Mouse (Mus musculus): ENCODE data around the gene Ahrr. TPM values are rescaled to one million over a fixed set of nuclear protein-coding genes. Genes with fewer than 3 reads are reported as not detected.

Gene Ahrr
- polyA plus RNA-seq, 1 experiment from 2014 or later = 0.08 TPM

GRCm38 (mm10) chr13:74302050-74303037, 10.2 kb upstream of the Ahrr start:
- WGBS (ENCODE audit: insufficient replicate concordance) = 74% methylated on average over 10 of the region's 10 CpGs
- Histone ChIP-seq H3K9ac (ENCODE audit: low read depth, low read length) (no peak overlapping the region), H3K4me1 (ENCODE audit: control insufficient read depth, low read depth, low read length) (no peaks in the 10 kb centered on the region), H3K36me3 (ENCODE audit: control insufficient read depth, insufficient read depth) (peaks cover 15% of the 10 kb centered on the region), H3K9me3 (replicated peaks; ENCODE audit: control insufficient read depth, low read length) (no peaks in the 10 kb centered on the region), H3K4me2 (ENCODE audit: low read depth, low read length) (no peak overlapping the region), H3K27me3 (ENCODE audit: control insufficient read depth, insufficient read depth, low read depth, low read length) (no peaks in the 10 kb centered on the region), H3K4me3 (ENCODE audit: low read depth, low read length) (no peak overlapping the region), H3K27ac (ENCODE audit: low read length) (no peak overlapping the region)
- ATAC-seq (ENCODE audit: low read depth) = no peak

DNA sequence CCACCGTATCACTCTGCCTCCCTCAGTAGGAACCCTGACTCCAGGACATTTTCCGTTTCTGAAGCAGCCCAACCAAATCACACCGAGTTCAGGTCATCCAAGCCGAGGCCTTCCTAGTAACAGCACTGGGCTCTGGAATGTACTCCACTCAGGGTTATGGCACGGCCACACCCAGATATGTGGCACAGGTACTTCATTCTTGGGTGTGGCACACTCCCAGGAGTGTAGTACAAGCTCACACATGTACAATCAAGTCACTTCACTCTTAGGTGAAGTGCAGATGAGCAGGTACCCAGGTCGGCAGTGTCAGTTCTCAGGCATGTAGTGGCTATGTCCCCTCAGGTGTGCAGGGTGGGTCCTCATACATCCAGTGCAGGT, 9.5 kb upstream of the Ahrr start:
- Histone ChIP-seq H3K36me3 (ENCODE audit: control insufficient read depth, insufficient read depth) (peaks cover 15% of the 10 kb centered on the region), H3K9me3 (replicated peaks; ENCODE audit: control insufficient read depth, low read length) (no peaks in the 10 kb centered on the region), H3K27ac (ENCODE audit: low read length) (no peak overlapping the region), H3K4me2 (ENCODE audit: low read depth, low read length) (no peak overlapping the region), H3K4me3 (ENCODE audit: low read depth, low read length) (no peak overlapping the region), H3K27me3 (ENCODE audit: control insufficient read depth, insufficient read depth, low read depth, low read length) (no peaks in the 10 kb centered on the region), H3K9ac (ENCODE audit: low read depth, low read length) (no peak overlapping the region), H3K4me1 (ENCODE audit: control insufficient read depth, low read depth, low read length) (no peaks in the 10 kb centered on the region)
- no peak for ATAC-seq (ENCODE audit: low read depth)
- 58% methylated on average over 6 of the region's 6 CpGs for WGBS (ENCODE audit: insufficient replicate concordance)

- Histone ChIP-seq H3K4me1 (ENCODE audit: control insufficient read depth, low read depth, low read length) (no peaks in the 10 kb centered on the region), H3K4me3 (ENCODE audit: low read depth, low read length) (no peak overlapping the region), H3K9ac (ENCODE audit: low read depth, low read length) (no peak overlapping the region), H3K4me2 (ENCODE audit: low read depth, low read length) (no peak overlapping the region), H3K27ac (ENCODE audit: low read length) (no peak overlapping the region), H3K27me3 (ENCODE audit: control insufficient read depth, insufficient read depth, low read depth, low read length) (no peaks in the 10 kb centered on the region), H3K9me3 (replicated peaks; ENCODE audit: control insufficient read depth, low read length) (no peaks in the 10 kb centered on the region), H3K36me3 (ENCODE audit: control insufficient read depth, insufficient read depth) (peaks cover 15% of the 10 kb centered on the region)
- no peak for ATAC-seq (ENCODE audit: low read depth)
- WGBS (ENCODE audit: insufficient replicate concordance) = 29% methylated on average over 4 of the region's 4 CpGs
Observed at GRCm38 (mm10) chr13:74300925-74301606, 8.9 kb upstream of the Ahrr start.

GRCm38 (mm10) chr13:74296376-74296775, 4.2 kb upstream of the Ahrr start:
- ATAC-seq (ENCODE audit: low read depth) = no peak
- Histone ChIP-seq H3K4me3 (ENCODE audit: low read depth, low read length) (no peak overlapping the region), H3K27ac (ENCODE audit: low read length) (no peak overlapping the region), H3K9me3 (replicated peaks; ENCODE audit: control insufficient read depth, low read length) (no peaks in the 10 kb centered on the region), H3K36me3 (ENCODE audit: control insufficient read depth, insufficient read depth) (no peaks in the 10 kb centered on the region), H3K4me1 (ENCODE audit: control insufficient read depth, low read depth, low read length) (no peaks in the 10 kb centered on the region; the same call in 1 of the 2 replicates), H3K4me2 (ENCODE audit: low read depth, low read length) (no peak overlapping the region), H3K27me3 (ENCODE audit: control insufficient read depth, insufficient read depth, low read depth, low read length) (peaks cover 2% of the 10 kb centered on the region; the same call in 1 of the 2 replicates), H3K9ac (ENCODE audit: low read depth, low read length) (no peak overlapping the region)
- 52% methylated on average over 7 of the region's 7 CpGs for WGBS (ENCODE audit: insufficient replicate concordance)

DNA sequence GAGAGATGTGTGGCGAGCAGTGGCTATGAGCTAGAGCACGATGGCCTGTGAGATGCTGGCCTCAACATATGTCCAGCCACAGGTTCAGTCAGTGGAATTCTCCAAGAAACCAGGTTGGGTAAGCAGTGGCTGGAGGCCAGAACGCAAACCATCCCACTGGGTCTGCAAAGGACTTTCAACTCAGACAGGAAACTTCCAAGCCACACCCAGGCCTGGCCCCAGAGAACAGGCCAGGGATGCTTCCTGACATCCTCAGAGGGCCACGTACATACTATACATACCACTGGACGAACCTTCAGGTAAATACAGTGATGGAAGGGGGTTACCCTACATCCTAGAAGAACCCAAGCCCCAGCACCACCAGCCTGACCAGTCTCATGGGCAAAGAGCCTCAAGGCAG, 2.5 kb downstream of the Ahrr start:
- Histone ChIP-seq H3K9ac (ENCODE audit: low read depth, low read length) (no peak overlapping the region), H3K27me3 (ENCODE audit: control insufficient read depth, insufficient read depth, low read depth, low read length) (peaks cover 2% of the 10 kb centered on the region; the same call in 1 of the 2 replicates), H3K27ac (ENCODE audit: low read length) (no peak overlapping the region), H3K4me1 (ENCODE audit: control insufficient read depth, low read depth, low read length) (no peaks in the 10 kb centered on the region; the same call in 1 of the 2 replicates), H3K4me2 (ENCODE audit: low read depth, low read length) (no peak overlapping the region), H3K4me3 (ENCODE audit: low read depth, low read length) (no peak overlapping the region), H3K9me3 (replicated peaks; ENCODE audit: control insufficient read depth, low read length) (no peaks in the 10 kb centered on the region), H3K36me3 (ENCODE audit: control insufficient read depth, insufficient read depth) (no peaks in the 10 kb centered on the region)
- WGBS (ENCODE audit: insufficient replicate concordance) = 68% methylated on average over 5 of the region's 5 CpGs
- ATAC-seq (ENCODE audit: low read depth) = no peak

DNA sequence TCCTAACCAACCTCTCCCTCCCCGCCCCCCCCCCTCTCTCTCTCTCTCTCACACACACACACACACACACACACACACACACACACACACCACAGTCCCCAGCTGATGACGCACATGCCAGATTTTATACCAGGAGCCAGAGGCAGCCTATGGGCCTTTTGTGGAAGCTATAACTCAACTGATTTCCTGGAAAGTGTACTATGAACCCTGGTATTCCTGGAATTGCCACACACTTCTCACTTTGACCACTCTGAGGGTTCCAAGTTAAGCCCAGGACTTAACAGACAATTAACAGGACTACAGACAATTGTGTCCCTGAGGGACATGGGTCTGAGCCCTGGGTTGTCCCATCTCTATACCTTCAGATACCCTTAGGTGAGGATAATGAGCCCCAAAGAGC, 9.8 kb downstream of the Ahrr start:
- 50% methylated on average over 1 of the region's 2 CpGs for WGBS (ENCODE audit: insufficient replicate concordance)
- Histone ChIP-seq H3K27ac (ENCODE audit: low read length) (no peak overlapping the region), H3K36me3 (ENCODE audit: control insufficient read depth, insufficient read depth) (no peaks in the 10 kb centered on the region), H3K9ac (ENCODE audit: low read depth, low read length) (no peak overlapping the region), H3K9me3 (replicated peaks; ENCODE audit: control insufficient read depth, low read length) (no peaks in the 10 kb centered on the region), H3K4me3 (ENCODE audit: low read depth, low read length) (no peak overlapping the region), H3K27me3 (ENCODE audit: control insufficient read depth, insufficient read depth, low read depth, low read length) (no peaks in the 10 kb centered on the region), H3K4me1 (ENCODE audit: control insufficient read depth, low read depth, low read length) (no peaks in the 10 kb centered on the region), H3K4me2 (ENCODE audit: low read depth, low read length) (no peak overlapping the region)
- no peak for ATAC-seq (ENCODE audit: low read depth)

DNA sequence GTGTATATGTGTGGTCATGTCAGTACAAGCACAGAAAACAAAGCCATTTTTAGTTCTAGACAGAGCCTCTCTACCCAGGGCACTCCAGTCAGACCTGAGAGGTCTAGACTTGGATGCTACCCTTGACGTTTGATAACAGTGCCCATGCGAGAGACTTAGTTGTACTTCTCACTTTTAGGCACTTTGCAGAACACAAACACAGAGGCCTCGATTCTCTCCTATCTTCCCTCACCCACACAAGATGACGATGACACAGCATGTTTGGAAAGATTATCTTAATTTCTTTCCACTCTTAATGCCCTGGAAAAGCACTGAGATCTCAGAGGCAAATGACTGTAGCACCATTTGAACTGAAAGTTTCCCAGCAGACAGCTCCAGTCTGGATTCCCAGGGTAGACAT, 16.4 kb downstream of the Ahrr start:
- ATAC-seq (ENCODE audit: low read depth) = peak; percentile 75
- Histone ChIP-seq H3K9ac (ENCODE audit: low read depth, low read length) (no peak overlapping the region), H3K4me1 (ENCODE audit: control insufficient read depth, low read depth, low read length) (peaks cover 13% of the 10 kb centered on the region), H3K4me2 (ENCODE audit: low read depth, low read length) (0 out of 2 replicates have a peak overlapping the region, but pooled peaks have one; percentile 1), H3K36me3 (ENCODE audit: control insufficient read depth, insufficient read depth) (no peaks in the 10 kb centered on the region), H3K27ac (ENCODE audit: low read length) (peak overlapping the region; percentile 12; the same call in 1 of the 2 replicates), H3K27me3 (ENCODE audit: control insufficient read depth, insufficient read depth, low read depth, low read length) (no peaks in the 10 kb centered on the region), H3K4me3 (ENCODE audit: low read depth, low read length) (no peak overlapping the region), H3K9me3 (replicated peaks; ENCODE audit: control insufficient read depth, low read length) (no peaks in the 10 kb centered on the region)
- WGBS (ENCODE audit: insufficient replicate concordance) = 23% methylated on average over 4 of the region's 4 CpGs

DNA sequence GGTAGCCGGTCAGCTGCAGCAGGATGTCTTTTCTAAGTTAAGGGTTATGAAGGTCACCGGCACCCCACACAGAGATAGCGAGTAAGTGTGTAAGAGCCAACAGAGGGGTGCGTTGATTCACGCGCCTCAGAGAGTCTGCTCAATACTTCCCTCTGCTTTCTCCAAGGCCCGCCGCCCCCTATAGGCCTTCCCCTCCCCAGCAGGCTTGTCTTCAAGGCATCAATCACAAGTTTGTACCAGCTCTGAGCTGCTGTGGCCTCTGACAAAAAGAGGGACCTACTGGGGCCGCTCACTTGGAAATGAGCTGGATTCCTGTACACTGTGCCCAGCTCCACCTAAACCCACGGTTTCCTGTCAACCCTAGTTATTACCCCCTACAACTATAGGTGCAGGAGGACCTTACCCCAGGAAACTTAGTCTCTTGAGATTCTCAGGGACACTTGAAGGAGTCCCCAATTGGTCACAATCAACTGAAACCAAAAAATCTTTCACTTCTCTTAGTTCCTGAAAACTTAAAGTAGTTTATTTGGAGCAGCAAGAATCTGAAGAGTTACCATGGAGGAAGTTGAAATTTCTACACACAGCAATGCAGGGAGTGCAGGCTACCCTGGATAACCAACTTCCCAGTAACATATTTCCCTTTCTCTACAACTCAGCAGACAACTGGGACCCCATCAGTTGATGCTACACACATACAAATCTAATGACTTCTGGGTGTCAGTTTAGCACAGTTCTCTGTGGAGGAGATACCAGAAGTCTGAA, 31.7 kb downstream of the Ahrr start:
- no peak for ATAC-seq (ENCODE audit: low read depth)
- Histone ChIP-seq H3K4me2 (ENCODE audit: low read depth, low read length) (peak overlapping the region; percentile 67), H3K9me3 (replicated peaks; ENCODE audit: control insufficient read depth, low read length) (no peaks in the 10 kb centered on the region), H3K4me3 (ENCODE audit: low read depth, low read length) (peak overlapping the region; percentile 49), H3K9ac (ENCODE audit: low read depth, low read length) (peak overlapping the region; percentile 29; the same call in 1 of the 2 replicates), H3K36me3 (ENCODE audit: control insufficient read depth, insufficient read depth) (no peaks in the 10 kb centered on the region), H3K4me1 (ENCODE audit: control insufficient read depth, low read depth, low read length) (no peaks in the 10 kb centered on the region), H3K27me3 (ENCODE audit: control insufficient read depth, insufficient read depth, low read depth, low read length) (peaks cover 9% of the 10 kb centered on the region), H3K27ac (ENCODE audit: low read length) (peak overlapping the region; percentile 38; the same call in 1 of the 2 replicates)
- 3% methylated on average over 10 of the region's 10 CpGs for WGBS (ENCODE audit: insufficient replicate concordance)

All from liver, embryonic 16.5 days (tissue).